Comparison of ENCODE assay signal across 8 mouse cellular contexts in the genomic region with DNA sequence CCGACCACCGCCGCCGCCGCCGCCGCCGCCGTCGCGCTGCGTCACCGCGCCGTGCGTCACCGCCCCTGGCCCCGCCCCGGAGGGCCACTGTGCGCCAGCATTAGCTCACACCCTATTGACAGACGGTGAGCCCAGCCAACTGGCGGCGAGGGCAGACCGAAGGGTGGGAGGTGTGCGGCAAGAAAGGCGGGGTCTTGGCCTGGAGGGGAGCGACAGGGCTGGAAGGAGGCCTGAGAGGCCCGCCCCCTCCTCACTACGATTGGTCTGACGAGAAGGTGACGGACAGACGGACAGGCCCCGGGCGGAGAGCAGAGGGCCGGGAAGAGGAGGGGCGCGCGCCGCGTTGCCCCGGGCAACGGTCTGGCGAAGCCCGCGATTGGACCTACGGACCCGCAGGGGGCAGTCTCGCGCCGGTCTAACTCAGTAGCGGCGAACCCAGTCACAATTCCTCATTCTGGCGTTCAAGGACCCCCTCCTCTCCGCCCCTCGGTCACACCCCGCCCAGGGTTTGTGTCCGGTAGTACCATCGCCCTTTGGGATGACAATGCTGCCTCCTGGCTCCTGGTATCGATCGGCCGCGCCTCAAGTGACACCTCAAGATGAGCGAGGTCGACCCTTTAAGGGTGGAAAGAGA. TPM values are rescaled to one million over a fixed set of nuclear protein-coding genes. Genes with fewer than 3 reads are reported as not detected.
A peak's percentile ranks its signal among the peaks of the same experiment; 100 is the strongest.
DNase-seq lines count a peak whose midpoint lies in the region; ATAC-seq and TF ChIP-seq lines count a peak whose summit lies in the region.

No protein-coding gene starts in this region.

- H3K4me2 ChIP-seq in forebrain, postnatal 0 days (ENCODE audit: low read depth) = peak overlapping the region; percentile 73
- peak overlapping the region; percentile 74 for H3K4me2 ChIP-seq in lung, embryonic 15.5 days

- no peaks in the 10 kb centered on the region for H3K27me3 ChIP-seq in MEL (ENCODE audit: control insufficient read depth in 1 of 2, insufficient read depth in 2 of 2, low read length in 2 of 2)
- no peaks in the 10 kb centered on the region for H3K27me3 ChIP-seq in cerebellum, adult 2 months (ENCODE audit: control insufficient read depth, insufficient read depth, low read length)
- H3K27me3 ChIP-seq in forebrain, postnatal 0 days (ENCODE audit: insufficient read depth, low read length) = no peaks in the 10 kb centered on the region
- no peaks in the 10 kb centered on the region for H3K27me3 ChIP-seq in lung, embryonic 15.5 days

- H3K4me1 ChIP-seq in MEL (ENCODE audit: control insufficient read depth in 1 of 2, insufficient read depth in 2 of 2, low read length in 2 of 2) = peaks cover 31 to 48% of the 10 kb centered on the region in 2 experiments
- 0 out of 2 replicates have a peak, but pooled peaks cover 4% of the 10 kb centered on the region for H3K4me1 ChIP-seq in cerebellum, adult 2 months (ENCODE audit: control insufficient read depth, insufficient read depth, low read length)
- peaks cover 18% of the 10 kb centered on the region for H3K4me1 ChIP-seq in forebrain, postnatal 0 days (ENCODE audit: insufficient read depth)
- H3K4me1 ChIP-seq in lung, embryonic 15.5 days = peaks cover 35% of the 10 kb centered on the region

- H3K9me3 ChIP-seq in MEL (replicated peaks; ENCODE audit: insufficient read depth, low read length) = no peaks in the 10 kb centered on the region
- H3K9me3 ChIP-seq in forebrain, postnatal 0 days (ENCODE audit: low read length) = no peaks in the 10 kb centered on the region
- no peaks in the 10 kb centered on the region for H3K9me3 ChIP-seq in lung, embryonic 15.5 days

- peak; percentile 44 to 66; a peak in 3 of 4 replicates for TF ChIP-seq POLR2A in MEL (IDR thresholded peaks at IDR 0.05; ENCODE audit: control insufficient read depth in 1 of 2, insufficient read depth in 1 of 2, low read depth in 1 of 2, low read length in 2 of 2, poor library complexity in 1 of 2)
- peak; percentile 36; the same call in 1 of the 2 replicates for TF ChIP-seq POLR2A in cerebellum, adult 2 months (IDR thresholded peaks at IDR 0.05; ENCODE audit: borderline replicate concordance, insufficient read depth, low read length)

- H3K27ac ChIP-seq in MEL (ENCODE audit: control insufficient read depth, low read depth, low read length) = peak overlapping the region; percentile 83
- H3K27ac ChIP-seq in cerebellum, adult 2 months (ENCODE audit: insufficient read depth, low read length) = peak overlapping the region; percentile 24
- peak overlapping the region; percentile 85 for H3K27ac ChIP-seq in forebrain, postnatal 0 days (ENCODE audit: low read depth, low read length)
- H3K27ac ChIP-seq in lung, embryonic 15.5 days = peak overlapping the region; percentile 60

- H3K36me3 ChIP-seq in MEL (ENCODE audit: control insufficient read depth in 1 of 2, insufficient read depth in 2 of 2, low read length in 2 of 2) = peaks cover 0 to 54% of the 10 kb centered on the region in 2 experiments; a peak in 2 of 4 replicates
- peaks cover 4% of the 10 kb centered on the region; the same call in 1 of the 2 replicates for H3K36me3 ChIP-seq in forebrain, postnatal 0 days (ENCODE audit: insufficient read depth)
- peaks cover 7% of the 10 kb centered on the region; the same call in 1 of the 2 replicates for H3K36me3 ChIP-seq in lung, embryonic 15.5 days

- peak; percentile 100 for DNase-seq in MEL (ENCODE audit: low read depth, low spot score)
- peak; percentile 100 for DNase-seq in cerebellum, adult 2 months
- DNase-seq in forebrain, postnatal 0 days = peak; percentile 100
- DNase-seq in heart, postnatal 4 days = peak; percentile 100
- DNase-seq in layer of hippocampus, adult 8-10 months (ENCODE audit: low spot score in 2 of 2) = peak; percentile 100
- DNase-seq in ovary, adult 18-20 months (ENCODE audit: low spot score) = peak; percentile 100
- DNase-seq in thymus, postnatal 0 days (ENCODE audit: low spot score) = peak; percentile 100

- no peak for TF ChIP-seq EP300 in MEL (IDR thresholded peaks at IDR 0.05; ENCODE audit: low read depth in 1 of 2, low read length in 2 of 2)

- TF ChIP-seq CTCF in MEL (IDR thresholded peaks at IDR 0.05 in 2 of 3, conservative IDR thresholded peaks at IDR 0.05 in 1 of 3; ENCODE audit: control insufficient read depth in 1 of 3, insufficient read depth in 1 of 3, low read depth in 2 of 3, low read length in 3 of 3, poor library complexity in 1 of 3, severe bottlenecking in 1 of 3) = peak in 2 of 3 experiments; percentile 75 to 81; a peak in 5 of 6 replicates
- peak; percentile 64 for TF ChIP-seq CTCF in cerebellum, adult 2 months (IDR thresholded peaks at IDR 0.05; ENCODE audit: borderline replicate concordance, insufficient read depth, low read depth, low read length)
- TF ChIP-seq CTCF in forebrain, postnatal 0 days (IDR thresholded peaks at IDR 0.05; ENCODE audit: low read depth) = peak; percentile 78

- TF ChIP-seq RAD21 in MEL (IDR thresholded peaks at IDR 0.05; ENCODE audit: low read depth, low read length) = no peak

- peaks cover 8% of the 10 kb centered on the region for H3K79me2 ChIP-seq in MEL (ENCODE audit: control insufficient read depth, insufficient read depth, low read length, poor library complexity)

- H3K4me3 ChIP-seq in MEL (ENCODE audit: control insufficient read depth in 1 of 2, insufficient read depth in 1 of 2, low read depth in 2 of 2, low read length in 2 of 2) = peak overlapping the region; percentile 65 to 78
- H3K4me3 ChIP-seq in cerebellum, adult 2 months (replicated peaks; ENCODE audit: insufficient read depth, low read depth, low read length) = peak overlapping the region; percentile 83
- peak overlapping the region; percentile 72 for H3K4me3 ChIP-seq in forebrain, postnatal 0 days (ENCODE audit: low read depth, low read length)
- H3K4me3 ChIP-seq in lung, embryonic 15.5 days = peak overlapping the region; percentile 94

- WGBS in cerebellum, adult 2 months = under 1% methylated on average over 63 of the region's 64 CpGs
- 2% methylated on average over 53 of the region's 64 CpGs for WGBS in forebrain, postnatal 0 days
- under 1% methylated on average over 60 of the region's 64 CpGs for WGBS in lung, embryonic 15.5 days

- H3K9ac ChIP-seq in MEL (ENCODE audit: control insufficient read depth, low read depth, low read length, poor library complexity, severe bottlenecking) = peak overlapping the region; percentile 86
- peak overlapping the region; percentile 83 for H3K9ac ChIP-seq in forebrain, postnatal 0 days
- peak overlapping the region; percentile 97 for H3K9ac ChIP-seq in lung, embryonic 15.5 days

- peak; percentile 96 for ATAC-seq in forebrain, postnatal 0 days
- peak; percentile 99 for ATAC-seq in lung, embryonic 15.5 days (ENCODE audit: borderline replicate concordance, extremely low read depth, low FRiP score, low TSS enrichment)

RNA-seq across cellular contexts. Expression of a gene that starts 0.9 kb away (rescaled TPM):
- 25.1 and 31.2 TPM in 2 replicates for total RNA-seq in MEL (2012; rRNA removed)
- polyA plus RNA-seq in MEL (2012; ENCODE audit: insufficient read depth in 1 of 2, insufficient read length in 2 of 2, low read depth in 1 of 2, low replicate concordance in 2 of 2, missing spikeins in 1 of 2) = 10 to 100 TPM in 1 of 2 experiments, not detected in 1; 25.0 TPM
- 2.0 and 2.2 TPM in 2 replicates for polyA plus RNA-seq in cerebellum, adult 2 months (2012; rRNA removed)
- 2.6 and 3.8 TPM in 2 replicates for total RNA-seq in forebrain, postnatal 0 days (2014; rRNA removed)
- polyA plus RNA-seq in forebrain, postnatal 0 days (2015; fragmentation: Nextera tagmentation; extraction: Ambion mirVana) = 5.8 and 6.7 TPM in 2 replicates
- total RNA-seq in heart, postnatal 4 days (2021) = 1 to 10 TPM; 7.1 to 7.5 TPM
- 1 to 10 TPM; 1.6 to 5.2 (median 3.2) TPM for total RNA-seq in layer of hippocampus, adult 8-10 months (2022)
- polyA plus RNA-seq in lung, embryonic 15.5 days (2015; fragmentation: Nextera tagmentation; extraction: Ambion mirVana) = 36.5 and 38.9 TPM in 2 replicates
- 777 and 920 TPM in 2 replicates for polyA plus RNA-seq in thymus, postnatal 0 days (2015; fragmentation: Nextera tagmentation; extraction: Ambion mirVana)

RNA-seq across cellular contexts. Expression of a gene that starts 15.4 kb away (rescaled TPM):
- 1.2 and 1.9 TPM in 2 replicates for total RNA-seq in MEL (2012; rRNA removed)
- polyA plus RNA-seq in MEL (2012; ENCODE audit: insufficient read depth in 1 of 2, insufficient read length in 2 of 2, low read depth in 1 of 2, low replicate concordance in 2 of 2, missing spikeins in 1 of 2) = 1 to 10 TPM in 1 of 2 experiments, not detected in 1; 5.8 TPM
- 39.6 and 41.5 TPM in 2 replicates for polyA plus RNA-seq in cerebellum, adult 2 months (2012; rRNA removed)
- 57.7 and 88.3 TPM in 2 replicates for total RNA-seq in forebrain, postnatal 0 days (2014; rRNA removed)
- polyA plus RNA-seq in forebrain, postnatal 0 days (2015; fragmentation: Nextera tagmentation; extraction: Ambion mirVana) = 16.0 and 21.2 TPM in 2 replicates
- total RNA-seq in heart, postnatal 4 days (2021) = 1 to 10 TPM; 2.5 to 3.3 TPM
- 10 to 100 TPM; 68.2 to 77.3 (median 71.5) TPM for total RNA-seq in layer of hippocampus, adult 8-10 months (2022)
- polyA plus RNA-seq in lung, embryonic 15.5 days (2015; fragmentation: Nextera tagmentation; extraction: Ambion mirVana) = 3.1 and 3.8 TPM in 2 replicates
- polyA plus RNA-seq in thymus, postnatal 0 days (2015; fragmentation: Nextera tagmentation; extraction: Ambion mirVana) = 0.86 and 1.1 TPM in 2 replicates

RNA-seq across cellular contexts. Expression of a gene that starts 43.6 kb away (rescaled TPM):
- 49.9 and 53.5 TPM in 2 replicates for total RNA-seq in MEL (2012; rRNA removed)
- polyA plus RNA-seq in MEL (2012; ENCODE audit: insufficient read depth in 1 of 2, insufficient read length in 2 of 2, low read depth in 1 of 2, low replicate concordance in 2 of 2, missing spikeins in 1 of 2) = 100 to 1,000 TPM in 1 of 2 experiments, 10 to 100 TPM in 1; 99.9 to 645 TPM
- polyA plus RNA-seq in cerebellum, adult 2 months (2012; rRNA removed) = 104 and 124 TPM in 2 replicates
- total RNA-seq in forebrain, postnatal 0 days (2014; rRNA removed) = 74.8 and 80.5 TPM in 2 replicates
- 69.4 and 92.7 TPM in 2 replicates for polyA plus RNA-seq in forebrain, postnatal 0 days (2015; fragmentation: Nextera tagmentation; extraction: Ambion mirVana)
- total RNA-seq in heart, postnatal 4 days (2021) = 10 to 100 TPM; 50.1 to 53.5 TPM
- 10 to 100 TPM; 72.9 to 77.5 (median 75.4) TPM for total RNA-seq in layer of hippocampus, adult 8-10 months (2022)
- polyA plus RNA-seq in lung, embryonic 15.5 days (2015; fragmentation: Nextera tagmentation; extraction: Ambion mirVana) = 80.7 and 88.2 TPM in 2 replicates
- polyA plus RNA-seq in thymus, postnatal 0 days (2015; fragmentation: Nextera tagmentation; extraction: Ambion mirVana) = 59.3 and 64.0 TPM in 2 replicates

RNA-seq across cellular contexts. Expression of a gene that starts 43.9 kb away (rescaled TPM):
- 23.7 and 31.1 TPM in 2 replicates for total RNA-seq in MEL (2012; rRNA removed)
- polyA plus RNA-seq in MEL (2012; ENCODE audit: insufficient read depth in 1 of 2, insufficient read length in 2 of 2, low read depth in 1 of 2, low replicate concordance in 2 of 2, missing spikeins in 1 of 2) = 10 to 100 TPM in 1 of 2 experiments, not detected in 1; 39.6 TPM
- 47.9 and 49.5 TPM in 2 replicates for polyA plus RNA-seq in cerebellum, adult 2 months (2012; rRNA removed)
- total RNA-seq in forebrain, postnatal 0 days (2014; rRNA removed) = 32.5 and 35.1 TPM in 2 replicates
- polyA plus RNA-seq in forebrain, postnatal 0 days (2015; fragmentation: Nextera tagmentation; extraction: Ambion mirVana) = 39.2 and 47.6 TPM in 2 replicates
- total RNA-seq in heart, postnatal 4 days (2021) = 10 to 100 TPM; 22.9 to 24.5 TPM
- 10 to 100 TPM; 16.0 to 20.2 (median 17.1) TPM for total RNA-seq in layer of hippocampus, adult 8-10 months (2022)
- polyA plus RNA-seq in lung, embryonic 15.5 days (2015; fragmentation: Nextera tagmentation; extraction: Ambion mirVana) = 51.2 and 53.8 TPM in 2 replicates
- polyA plus RNA-seq in thymus, postnatal 0 days (2015; fragmentation: Nextera tagmentation; extraction: Ambion mirVana) = 42.0 and 42.5 TPM in 2 replicates

RNA-seq across cellular contexts. Expression of a gene that starts 56.3 kb away (rescaled TPM):
- 0.50 and 0.65 TPM in 2 replicates for total RNA-seq in MEL (2012; rRNA removed)
- 1 to 10 TPM in 1 of 2 experiments, not detected in 1; 2.8 TPM for polyA plus RNA-seq in MEL (2012; ENCODE audit: insufficient read depth in 1 of 2, insufficient read length in 2 of 2, low read depth in 1 of 2, low replicate concordance in 2 of 2, missing spikeins in 1 of 2)
- 3.7 and 3.9 TPM in 2 replicates for polyA plus RNA-seq in cerebellum, adult 2 months (2012; rRNA removed)
- 2.8 and 4.0 TPM in 2 replicates for total RNA-seq in forebrain, postnatal 0 days (2014; rRNA removed)
- polyA plus RNA-seq in forebrain, postnatal 0 days (2015; fragmentation: Nextera tagmentation; extraction: Ambion mirVana) = 2.3 and 3.8 TPM in 2 replicates
- total RNA-seq in heart, postnatal 4 days (2021) = 10 to 100 TPM; 12.7 to 12.9 TPM
- 1 to 10 TPM; 1.8 to 7.9 (median 5.0) TPM for total RNA-seq in layer of hippocampus, adult 8-10 months (2022)
- polyA plus RNA-seq in lung, embryonic 15.5 days (2015; fragmentation: Nextera tagmentation; extraction: Ambion mirVana) = 16.4 and 17.9 TPM in 2 replicates
- polyA plus RNA-seq in thymus, postnatal 0 days (2015; fragmentation: Nextera tagmentation; extraction: Ambion mirVana) = 70.6 and 72.0 TPM in 2 replicates

Comparison
In these comparisons a context has a peak if more than half of its experiments do, and no peak if none do; other contexts are left out.
1. Peak in every context shown above with its lines: DNase-seq, ATAC-seq, H3K4me3 ChIP-seq and H3K27ac ChIP-seq.
2. H3K27ac ChIP-seq: peak in every context shown above with its lines; median percentile 85 in forebrain, postnatal 0 days; 83 in MEL; 60 in lung, embryonic 15.5 days; 24 in cerebellum, adult 2 months.
3. RNA of a gene that starts 0.9 kb away (polyA plus RNA-seq): 777 to 920 TPM in thymus, postnatal 0 days; 36.5 to 38.9 TPM in lung, embryonic 15.5 days, 25.0 TPM in MEL, 5.8 to 6.7 TPM in forebrain, postnatal 0 days and 2.0 to 2.2 TPM in cerebellum, adult 2 months; every median in the first group is over 10 times any median in the second.